26 mouse cellular contexts compared by ENCODE assay signal in genomic region chr4:85387676-85388075, GRCm38 (mm10).
DNase-seq lines count a peak whose midpoint lies in the region; TF ChIP-seq lines count a peak whose summit lies in the region.
"Had no signal": no experiment of that assay in that cellular context is flagged by ENCODE, and none has a peak within 500 bp of the region (broad histone marks: within the 10 kb centered on the region; RNA-seq: fewer than 3 reads in every experiment).

No protein-coding gene starts in this region.

- TF ChIP-seq CTCF in gastrocnemius, adult 2 months (IDR thresholded peaks at IDR 0.05): no peak

- H3K27ac ChIP-seq in gastrocnemius, adult 2 months: no peak overlapping the region
- H3K27ac ChIP-seq: embryonic facial prominence, embryonic 10.5 days; embryonic facial prominence, embryonic 13.5 days; forebrain, embryonic 12.5 days; forebrain, embryonic 15.5 days; heart, embryonic 15.5 days; hindbrain, embryonic 14.5 days; hindbrain, postnatal 0 days had no signal

- peak; percentile 3 for DNase-seq in ovary, adult 18-20 months (ENCODE audit: low spot score)
- DNase-seq in ovary, postnatal 36 days (ENCODE audit: low spot score): no peak
- peak; percentile 23 to 40 for DNase-seq in adrenal gland, adult 18-20 months (ENCODE audit: low spot score in 2 of 2)
- peak; percentile 68 for DNase-seq in adrenal gland, adult 8-10 months
- peak; percentile 66 for DNase-seq in adrenal gland, postnatal 25 days
- DNase-seq in gastrocnemius, adult 2 months: no peak
- no peak for DNase-seq in testis, postnatal 10 days (ENCODE audit: low spot score)
- DNase-seq in gastrocnemius, postnatal 14 days: no peak
- DNase-seq: cerebellum, adult 11 months; cerebellum, adult 2 months; cerebellum, adult 9-11 months; embryo, embryonic 11 days; gastrocnemius, postnatal 10 days; heart, adult 18-20 months; heart, postnatal 10 days; heart, postnatal 4 days; kidney, adult 18-20 months had no signal

- H3K4me3 ChIP-seq in gastrocnemius, adult 2 months: no peak overlapping the region
- H3K4me3 ChIP-seq: embryonic facial prominence, embryonic 10.5 days; embryonic facial prominence, embryonic 13.5 days; erythroblast, embryonic 14.5 days; forebrain, embryonic 12.5 days; forebrain, embryonic 15.5 days; heart, embryonic 12.5 days; heart, embryonic 15.5 days had no signal

- intact Hi-C loops in gastrocnemius, adult 2 months (cut with DNase I): no loop called here
- intact Hi-C loops in gastrocnemius, postnatal 14 days (cut with DNase I; ENCODE audit: low total_unique reads): loop anchor here (5.0 kb wide), 1 partner anchor 225 kb away; no protein-coding TSS in a partner anchor

Comparison
In these comparisons a context has a peak if more than half of its experiments do, and no peak if none do; other contexts are left out.
1. DNase-seq: peak in ovary, adult 18-20 months (single experiment), adrenal gland, adult 18-20 months (2 of 2), adrenal gland, adult 8-10 months (single experiment) and adrenal gland, postnatal 25 days (single experiment); none in ovary, postnatal 36 days (single experiment), gastrocnemius, adult 2 months (single experiment), testis, postnatal 10 days (single experiment) and gastrocnemius, postnatal 14 days (single experiment).